Mouse (Mus musculus) C2C12 (cell line): Measurements from ENCODE around the gene Adgrf5. TPM values are rescaled to one million over a fixed set of nuclear protein-coding genes. Genes with fewer than 3 reads are reported as not detected.

Source experiments
- H3K27me3 ChIP-seq: one replicate; pipeline ENCODE4 v1.6.1; 2011; ENCODE audit not compliant: control insufficient read depth, insufficient read depth, insufficient read length
- H3K36me3 ChIP-seq: one replicate; pipeline ENCODE4 v1.6.1; 2011; ENCODE audit not compliant: control insufficient read depth, insufficient read depth
- H3K4me3 ChIP-seq: one replicate; pipeline ENCODE4 v1.5.1; 2011; ENCODE audit warnings: mild to moderate bottlenecking, control low read depth; ENCODE audit not compliant: poor library complexity, insufficient read depth, severe bottlenecking
- H3K79me2 ChIP-seq: one replicate; pipeline ENCODE4 v1.6.1; 2011; ENCODE audit not compliant: control insufficient read depth, insufficient read depth
- H3K79me3 ChIP-seq: one replicate; pipeline ENCODE4 v1.6.1; 2011; ENCODE audit warnings: low read depth, control low read depth
- H3ac ChIP-seq: one replicate; pipeline ENCODE3; 2011; ENCODE audit warnings: low read depth; ENCODE audit not compliant: control insufficient read depth, insufficient read length
- CEBPB ChIP-seq: IDR thresholded peaks from one replicate; pipeline ENCODE4 v1.6.1; 2011; ENCODE audit warnings: low read depth, mild to moderate bottlenecking, control low read depth, moderate library complexity
- CTCF ChIP-seq: IDR thresholded peaks from one replicate; pipeline ENCODE4 v1.5.1; 2011; ENCODE audit not compliant: control insufficient read depth, insufficient read depth, insufficient read length
- FOSL1 ChIP-seq: IDR thresholded peaks from one replicate; pipeline ENCODE4 v1.8.0; 2011; ENCODE audit warnings: mild to moderate bottlenecking, low read length; ENCODE audit not compliant: poor library complexity, insufficient read depth, severe bottlenecking
- MAX ChIP-seq: IDR thresholded peaks from one replicate; pipeline ENCODE4 v1.6.1; 2011; ENCODE audit warnings: mild to moderate bottlenecking, control low read depth
- MYOD1 ChIP-seq: IDR thresholded peaks from one replicate; pipeline ENCODE4 v1.6.1; 2011; ENCODE audit warnings: low read depth; ENCODE audit not compliant: control insufficient read depth, insufficient read length
- MYOG ChIP-seq: IDR thresholded peaks from one replicate; pipeline ENCODE4 v1.6.1; 2011; ENCODE audit not compliant: control insufficient read depth, insufficient read length; ENCODE audit errors: extremely low read depth
- USF1 ChIP-seq: IDR thresholded peaks from one replicate; pipeline ENCODE4 v1.6.1; 2011; ENCODE audit warnings: low read depth, mild to moderate bottlenecking, control low read depth, moderate library complexity
- polyA plus RNA-seq: library from polyadenylated mRNA; unstranded; fragments of >200 nt; fragmentation: generic; extraction: Trizol; gene quantifications from one replicate; pipeline ENCODE4 v1.2.1, GENCODE M21; 2012; ENCODE audit warnings: missing spikeins

Adgrf5 gene
- polyA plus RNA-seq, 1 experiment, result 0.07 TPM

GRCm38 (mm10) chr17:43366486-43366885, 6.2 kb downstream of the Adgrf5 start:
- Histone ChIP-seq H3ac (no peak overlapping the region), H3K4me3 (no peak overlapping the region), H3K79me2 (no peaks in the 10 kb centered on the region), H3K79me3 (no peaks in the 10 kb centered on the region), H3K36me3 (no peaks in the 10 kb centered on the region), H3K27me3 (no peaks in the 10 kb centered on the region)
- TF ChIP-seq CTCF, result no peak
- TF ChIP-seq MAX, result no peak
- no peak for TF ChIP-seq MYOD1
- TF ChIP-seq FOSL1, result no peak
- TF ChIP-seq USF1, result no peak
- no peak for TF ChIP-seq CEBPB
- TF ChIP-seq MYOG, result no peak

GRCm38 (mm10) chr17:43368171-43368576, 7.9 kb downstream of the Adgrf5 start:
- Histone ChIP-seq H3K79me3 (no peaks in the 10 kb centered on the region), H3K27me3 (no peaks in the 10 kb centered on the region), H3K79me2 (no peaks in the 10 kb centered on the region), H3K36me3 (no peaks in the 10 kb centered on the region), H3K4me3 (no peak overlapping the region), H3ac (no peak overlapping the region)
- TF ChIP-seq MYOG (no peak), CEBPB (no peak), MYOD1 (no peak), USF1 (no peak), FOSL1 (no peak), CTCF (no peak), MAX (no peak)

- no peak overlapping the region for H3ac ChIP-seq
- no peaks in the 10 kb centered on the region for H3K36me3 ChIP-seq
- TF ChIP-seq CEBPB (no peak), FOSL1 (no peak), CTCF (no peak), MYOD1 (no peak), USF1 (no peak), MYOG (no peak)
- H3K79me3 ChIP-seq, result no peaks in the 10 kb centered on the region
- H3K79me2 ChIP-seq, result no peaks in the 10 kb centered on the region
- no peaks in the 10 kb centered on the region for H3K27me3 ChIP-seq
- no peak overlapping the region for H3K4me3 ChIP-seq
Observed at GRCm38 (mm10) chr17:43372604-43373003, 12.4 kb downstream of the Adgrf5 start.

- no peaks in the 10 kb centered on the region for H3K79me2 ChIP-seq
- TF ChIP-seq CTCF, result no peak
- TF ChIP-seq FOSL1, result no peak
- no peak for TF ChIP-seq CEBPB
- TF ChIP-seq USF1, result no peak
- TF ChIP-seq MAX, result no peak
- TF ChIP-seq MYOG, result no peak
- TF ChIP-seq MYOD1, result no peak
- H3ac ChIP-seq, result no peak overlapping the region
- no peak overlapping the region for H3K4me3 ChIP-seq
- H3K79me3 ChIP-seq, result no peaks in the 10 kb centered on the region
- H3K27me3 ChIP-seq, result no peaks in the 10 kb centered on the region
- H3K36me3 ChIP-seq, result no peaks in the 10 kb centered on the region
Observed at GRCm38 (mm10) chr17:43374020-43374419, 13.8 kb downstream of the Adgrf5 start.

GRCm38 (mm10) chr17:43376527-43376926, 16.3 kb downstream of the Adgrf5 start:
- Histone ChIP-seq H3K79me3 (no peaks in the 10 kb centered on the region), H3K27me3 (no peaks in the 10 kb centered on the region), H3K4me3 (no peak overlapping the region), H3K79me2 (no peaks in the 10 kb centered on the region), H3K36me3 (no peaks in the 10 kb centered on the region), H3ac (no peak overlapping the region)
- TF ChIP-seq MYOG (no peak), FOSL1 (no peak), MAX (no peak), MYOD1 (no peak), CTCF (no peak), USF1 (no peak), CEBPB (no peak)

GRCm38 (mm10) chr17:43378703-43379102, 18.5 kb downstream of the Adgrf5 start:
- Histone ChIP-seq H3K27me3 (no peaks in the 10 kb centered on the region), H3K79me3 (no peaks in the 10 kb centered on the region), H3K36me3 (no peaks in the 10 kb centered on the region), H3K79me2 (no peaks in the 10 kb centered on the region), H3ac (no peak overlapping the region), H3K4me3 (no peak overlapping the region)
- TF ChIP-seq USF1, result no peak
